Mouse (Mus musculus): ENCODE results near the gene Edc3.
A peak's percentile ranks its signal among the peaks of the same experiment; 100 is the strongest.

Gene Edc3

DNA sequence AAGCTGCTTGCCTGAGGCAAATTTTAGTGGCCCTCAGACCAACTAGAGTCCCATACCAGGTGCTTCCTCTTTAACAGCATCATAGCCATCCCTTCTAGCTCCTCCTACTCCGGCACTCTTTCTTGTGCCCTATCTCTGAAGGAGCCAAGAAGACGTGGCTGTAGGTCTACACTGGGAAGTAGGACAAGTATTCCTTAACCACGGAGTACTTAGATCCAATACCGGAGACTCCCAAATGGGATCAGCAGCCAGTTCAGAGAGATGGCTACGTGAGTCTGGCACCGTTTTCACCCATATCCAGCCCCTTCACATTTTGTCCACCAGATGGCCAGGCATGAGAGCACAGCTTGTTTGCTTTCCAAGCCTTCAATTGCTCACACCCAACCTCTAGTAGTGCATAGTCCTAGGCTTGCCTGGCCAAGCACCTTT lies 54.2 kb downstream of the Edc3 start:
- peak; percentile 48 for DNase-seq (ENCODE audit: low spot score)

- peak; percentile 76 for DNase-seq (ENCODE audit: low spot score)
Measured at GRCm38 (mm10) chr9:57764147-57764973, 56.0 kb downstream of the Edc3 start.

DNA sequence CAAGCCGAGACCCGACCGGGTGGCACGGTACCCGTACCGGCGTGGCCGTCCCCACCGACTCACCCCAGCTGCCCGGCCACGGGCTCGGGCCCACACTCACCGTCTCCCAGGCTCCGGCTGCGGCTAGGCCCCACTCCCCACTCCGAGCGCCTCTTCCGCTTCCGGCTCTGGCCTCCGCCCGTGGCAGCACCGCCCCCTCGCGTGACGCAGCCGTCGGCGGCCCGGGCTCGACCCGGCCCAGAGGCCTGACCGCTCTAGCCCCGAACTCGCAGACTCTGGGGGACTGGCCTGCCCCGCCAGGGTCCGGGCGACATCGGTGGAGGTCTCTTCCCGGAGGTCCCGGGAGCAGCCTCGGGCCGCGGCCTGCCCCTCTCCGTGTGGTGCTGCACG lies 56.6 kb downstream of the Edc3 start:
- peak; percentile 90 for DNase-seq (ENCODE audit: low spot score)

DNA sequence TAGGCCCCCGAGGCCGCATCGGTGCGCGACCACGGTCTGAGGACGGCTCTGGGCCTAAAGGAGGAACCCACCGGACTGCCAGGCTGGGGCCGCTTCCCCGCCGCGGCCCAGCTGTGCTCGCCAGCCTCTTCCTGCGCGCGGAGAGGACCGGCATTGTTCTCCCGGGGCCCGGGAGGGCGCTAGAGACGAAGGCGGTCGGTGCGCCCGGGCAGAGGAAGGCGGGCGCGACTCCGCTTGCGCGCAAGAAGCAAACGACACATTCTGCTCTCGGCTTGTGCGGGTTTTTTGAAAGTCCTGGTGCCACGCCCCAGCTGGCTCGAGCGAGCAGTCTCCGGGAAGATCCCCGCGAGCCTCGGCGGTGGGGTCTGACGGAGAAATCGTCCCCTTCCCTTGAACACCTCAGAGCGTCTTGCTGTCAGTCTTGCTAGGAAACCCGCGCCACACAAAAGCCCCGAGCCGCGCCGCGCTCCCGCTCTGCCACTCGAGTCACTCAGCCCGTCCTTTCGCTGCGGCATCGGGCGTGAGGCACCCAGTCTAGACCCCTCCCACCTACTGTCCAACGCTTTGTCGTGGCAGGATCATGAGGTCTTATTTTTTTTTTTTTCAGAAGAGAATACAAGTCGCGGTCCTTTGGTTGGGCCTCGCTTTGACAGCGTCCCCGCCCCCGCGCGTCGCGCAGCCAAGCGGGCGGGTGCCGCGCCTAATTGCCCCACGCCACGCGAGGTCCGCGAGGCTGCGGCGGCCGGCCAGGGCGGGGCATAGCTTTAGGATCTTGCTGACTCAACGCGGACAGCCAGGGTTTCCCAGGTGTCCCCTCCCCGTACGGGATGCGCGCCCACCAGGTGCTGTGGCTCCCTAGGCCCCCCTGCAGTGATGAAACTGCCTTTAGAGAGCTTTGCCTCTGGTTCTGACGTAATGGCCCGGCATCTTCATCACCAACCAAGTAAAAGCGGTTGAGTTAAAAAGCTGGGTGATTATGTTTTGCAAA lies 57.3 kb downstream of the Edc3 start, which contains the start of gene Clk3:
TSS of gene Clk3 (minus strand) at position 497 of the 988 bp plus-strand sequence.
- peak; percentile 66 for DNase-seq (ENCODE audit: low spot score)

DNA sequence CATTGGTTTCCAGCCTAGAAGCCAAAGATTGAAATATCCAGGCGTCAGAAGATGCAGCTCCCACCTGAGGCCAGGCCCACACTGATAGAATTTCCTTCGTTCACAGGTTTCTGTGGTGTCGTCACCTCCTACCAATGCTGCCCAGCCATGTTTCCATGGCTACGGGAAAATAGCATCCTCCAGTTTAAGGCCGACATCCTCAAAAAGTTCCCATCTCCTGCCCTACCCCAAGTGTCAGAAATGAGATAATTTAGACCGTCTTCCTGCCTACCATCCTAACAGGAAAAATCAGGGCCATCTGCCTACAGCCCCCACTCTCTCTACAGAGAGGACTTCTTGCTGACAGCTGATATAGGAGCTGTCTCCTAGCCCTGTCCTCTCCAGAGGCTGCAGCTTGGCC lies 58.1 kb downstream of the Edc3 start:
- DNase-seq (ENCODE audit: low spot score) = no peak

DNA sequence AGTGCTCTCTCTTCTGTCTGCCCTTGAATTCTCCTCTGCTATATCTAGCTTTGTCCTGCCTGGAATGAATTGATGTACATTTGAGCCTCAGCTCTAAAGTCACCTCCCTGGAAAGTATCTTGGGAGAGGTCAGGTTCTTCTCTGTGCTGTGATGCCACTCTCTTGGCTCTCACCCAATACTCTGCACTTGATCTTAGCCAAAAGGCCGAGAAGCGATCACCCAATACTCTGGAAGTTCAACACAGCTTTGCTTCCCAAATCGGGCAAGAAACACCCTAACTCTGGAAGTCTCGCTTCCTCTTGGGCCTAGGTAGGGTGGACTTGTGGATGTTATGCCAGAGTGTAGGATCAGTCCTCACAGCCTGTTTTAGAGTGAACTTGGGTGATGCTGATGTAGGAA lies 58.9 kb downstream of the Edc3 start:
- DNase-seq (ENCODE audit: low spot score) = no peak

GRCm38 (mm10) chr9:57769539-57770069 lies 61.3 kb downstream of the Edc3 start:
- DNase-seq (ENCODE audit: low spot score) = peak; percentile 46

DNA sequence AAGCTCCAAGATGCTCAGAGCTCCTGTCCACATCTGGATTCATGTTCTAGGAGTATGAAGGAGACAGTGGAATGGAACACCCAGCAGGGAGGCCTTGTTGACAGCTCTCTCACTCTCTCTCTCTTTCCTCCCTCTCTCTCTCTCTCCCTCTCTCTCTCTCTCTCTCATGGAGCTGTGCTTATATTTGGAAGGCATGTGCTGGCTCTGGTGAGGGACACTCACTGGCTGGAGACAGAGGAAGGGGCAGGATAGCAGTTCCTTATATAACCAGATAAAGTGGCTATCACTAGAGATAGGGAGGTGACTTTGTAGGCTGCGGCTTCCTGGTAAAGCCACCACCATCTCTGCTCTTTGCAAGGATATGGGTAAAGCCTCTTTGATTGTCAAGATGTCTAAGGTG lies 61.9 kb downstream of the Edc3 start:
- peak; percentile 23 for DNase-seq (ENCODE audit: low spot score)

GRCm38 (mm10) chr9:57770836-57771235 lies 62.5 kb downstream of the Edc3 start:
- DNase-seq (ENCODE audit: low spot score) = peak; percentile 44

GRCm38 (mm10) chr9:57773754-57774153 lies 65.4 kb downstream of the Edc3 start:
- no peak for DNase-seq (ENCODE audit: low spot score)

GRCm38 (mm10) chr9:57774168-57774567 lies 65.8 kb downstream of the Edc3 start:
- DNase-seq (ENCODE audit: low spot score) = no peak

DNA sequence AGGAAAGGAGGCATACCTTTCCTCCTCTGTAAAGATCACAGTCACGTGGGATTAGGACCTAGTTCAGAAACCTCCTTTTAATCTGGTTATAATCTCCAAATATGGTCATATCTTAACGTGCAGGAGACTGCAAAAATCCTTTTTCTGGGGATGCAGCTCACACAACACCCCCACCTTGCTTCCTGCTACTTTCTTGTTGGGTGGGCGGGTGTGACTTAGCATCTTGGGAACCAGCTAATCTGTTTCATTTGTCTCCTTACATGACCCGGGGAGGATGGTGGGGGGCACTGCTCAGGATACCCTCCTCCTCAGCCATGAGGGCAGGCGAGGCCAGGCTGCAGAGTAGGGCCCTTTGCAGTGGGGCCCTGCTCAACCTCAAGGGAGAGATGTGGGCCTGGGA lies 66.7 kb downstream of the Edc3 start:
- no peak for DNase-seq (ENCODE audit: low spot score)

DNA sequence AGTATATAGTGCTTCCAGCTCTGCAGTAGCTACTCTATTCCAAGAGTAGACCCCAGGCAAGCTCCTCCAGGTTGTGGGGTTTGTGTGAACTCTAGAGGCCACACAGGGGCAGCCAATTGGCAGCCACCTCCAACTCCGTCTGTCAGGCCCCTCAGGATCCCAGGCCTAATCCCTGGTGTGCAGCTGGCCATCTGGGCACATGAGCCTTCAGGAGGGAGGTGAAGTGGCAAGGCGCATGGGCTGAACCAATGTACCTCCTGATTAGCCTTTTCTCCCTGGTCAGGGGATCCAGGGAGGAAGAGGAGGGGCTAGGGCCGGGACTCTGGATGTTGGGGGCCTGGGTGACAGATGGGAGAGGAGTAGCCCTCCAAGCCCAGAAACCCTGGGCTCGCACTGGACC lies 67.4 kb downstream of the Edc3 start:
- DNase-seq (ENCODE audit: low spot score) = no peak

DNA sequence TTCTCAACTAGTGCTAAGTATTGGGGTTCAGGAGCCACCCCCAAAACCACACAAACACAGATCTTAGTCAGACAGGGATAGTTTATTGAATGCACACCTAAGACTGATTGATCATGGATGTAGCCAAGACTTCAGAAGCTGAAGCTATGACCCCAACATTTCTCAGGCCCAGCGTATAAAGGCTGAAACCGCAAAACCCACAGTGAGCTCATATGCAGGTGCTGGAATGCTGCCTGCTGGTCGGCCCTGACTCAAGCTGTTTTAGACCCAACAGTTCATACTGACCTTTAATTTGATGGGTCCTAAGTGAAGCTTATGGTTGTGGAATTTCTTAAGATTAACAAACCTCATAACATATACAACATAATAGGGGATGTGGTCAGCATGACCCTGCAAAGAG lies 74.3 kb downstream of the Edc3 start:
- DNase-seq (ENCODE audit: low spot score) = no peak

DNA sequence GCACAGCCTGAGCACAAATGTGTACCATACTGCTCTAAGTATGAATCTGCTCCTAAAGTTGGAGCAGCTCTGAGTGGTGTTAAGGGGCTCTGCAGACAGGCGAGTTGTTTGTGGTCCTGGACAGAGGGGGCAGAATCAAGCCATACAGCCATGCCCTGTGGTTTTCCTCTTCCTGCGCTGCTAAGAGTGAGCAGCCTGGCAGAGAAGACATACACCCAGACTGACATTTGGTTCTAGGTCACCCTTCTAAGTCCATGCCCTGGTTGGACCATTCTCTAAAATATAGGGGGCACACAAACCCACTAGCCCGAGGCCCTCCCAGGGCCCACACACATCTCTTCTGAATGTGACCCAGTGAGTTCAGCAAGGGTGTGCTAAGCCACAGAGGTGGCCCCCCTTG lies 81.4 kb downstream of the Edc3 start:
- no peak for DNase-seq (ENCODE audit: low spot score)

- no peak for DNase-seq (ENCODE audit: low spot score)
Measured at GRCm38 (mm10) chr9:57797456-57797855, 89.1 kb downstream of the Edc3 start.

- DNase-seq (ENCODE audit: low spot score) = no peak
Measured at GRCm38 (mm10) chr9:57798725-57799253, 90.4 kb downstream of the Edc3 start.

DNA sequence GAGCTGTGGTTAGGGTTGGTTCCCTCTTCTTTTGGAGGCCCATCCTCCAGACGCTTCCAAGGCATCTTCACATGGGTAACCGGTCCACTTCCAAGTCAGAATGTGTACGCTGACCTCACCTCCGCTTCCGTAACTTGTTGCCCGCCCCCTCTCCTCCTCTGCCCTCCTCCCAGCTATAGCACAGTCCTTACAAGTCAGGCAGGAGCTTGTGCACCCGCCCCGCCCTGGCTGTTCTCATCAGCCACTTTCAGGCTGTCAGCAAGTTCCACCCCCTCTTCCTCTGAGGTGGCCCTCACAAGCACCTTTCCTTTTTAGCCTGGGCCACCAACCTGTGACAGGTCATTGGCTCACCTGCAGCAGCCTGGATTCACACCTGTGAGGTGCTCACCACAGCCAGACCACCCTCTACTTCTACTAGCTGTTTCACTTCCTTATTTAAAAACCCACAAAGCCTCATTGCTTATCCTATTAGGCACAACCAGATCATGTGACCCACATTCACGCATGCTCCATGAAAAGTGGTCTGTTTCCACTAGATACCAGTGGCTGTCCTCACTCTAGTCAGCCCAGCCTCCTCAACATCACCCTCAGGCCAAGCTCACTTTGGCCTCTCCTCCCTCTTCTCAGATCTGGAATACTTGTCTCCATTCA lies 92.1 kb downstream of the Edc3 start:
- no peak for DNase-seq (ENCODE audit: low spot score)
